Mouse (Mus musculus) A20 (cell line): ENCODE measurements around the gene Coq4.
"Not testable (repeated sequence)": the region's sequence is repeated elsewhere in the genome, so short reads cannot be mapped to it uniquely, and the experiment has no call there.

Source experiments
- DNase-seq: peaks from one replicate; pipeline ENCODE4 v3.0.0-alpha.2; 2011; ENCODE audit warnings: low read depth, low spot score

Coq4 gene

DNA sequence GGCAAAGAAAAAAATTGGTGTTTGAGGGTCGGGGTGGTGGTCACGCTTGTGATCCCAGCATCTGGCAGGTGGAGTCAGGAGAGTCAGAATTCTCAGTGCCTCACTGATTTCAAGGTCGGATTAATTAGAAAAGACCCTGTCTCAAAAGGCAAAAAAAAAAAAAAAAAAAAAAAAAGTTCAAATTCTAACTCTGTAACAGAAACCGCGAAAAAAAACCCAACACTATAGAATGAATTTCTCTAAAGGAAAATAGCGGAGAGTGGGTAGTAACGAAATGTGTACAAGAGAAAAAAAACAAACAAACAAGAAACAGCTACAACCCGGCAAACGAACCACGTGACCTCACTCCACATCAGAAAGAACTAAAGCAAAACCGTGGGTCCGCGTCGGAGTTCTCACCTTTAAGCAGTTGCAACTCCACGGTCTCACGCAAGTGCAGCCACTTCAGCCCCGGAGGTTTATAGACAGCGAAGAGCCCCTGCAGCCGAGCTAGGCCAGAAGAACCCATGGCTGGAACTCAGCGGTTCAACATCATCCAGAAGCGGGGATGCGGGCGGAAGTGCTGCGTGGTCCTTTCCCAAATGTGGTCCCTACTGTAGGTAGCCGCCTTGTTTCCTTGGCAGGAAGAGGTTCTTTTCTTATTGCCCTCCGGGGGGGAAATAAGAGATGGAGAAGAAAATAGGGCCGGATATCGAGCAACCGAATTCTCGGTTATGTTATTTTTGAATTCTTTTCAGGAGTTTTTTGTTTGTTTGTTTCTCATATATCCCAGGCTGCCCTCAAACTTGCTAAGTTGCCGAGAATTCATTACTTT lies at the start of gene Coq4:
Coq4 (plus strand) TSS at position 390 of the 814 bp plus-strand sequence.
- DNase-seq = peak; percentile 95

DNA sequence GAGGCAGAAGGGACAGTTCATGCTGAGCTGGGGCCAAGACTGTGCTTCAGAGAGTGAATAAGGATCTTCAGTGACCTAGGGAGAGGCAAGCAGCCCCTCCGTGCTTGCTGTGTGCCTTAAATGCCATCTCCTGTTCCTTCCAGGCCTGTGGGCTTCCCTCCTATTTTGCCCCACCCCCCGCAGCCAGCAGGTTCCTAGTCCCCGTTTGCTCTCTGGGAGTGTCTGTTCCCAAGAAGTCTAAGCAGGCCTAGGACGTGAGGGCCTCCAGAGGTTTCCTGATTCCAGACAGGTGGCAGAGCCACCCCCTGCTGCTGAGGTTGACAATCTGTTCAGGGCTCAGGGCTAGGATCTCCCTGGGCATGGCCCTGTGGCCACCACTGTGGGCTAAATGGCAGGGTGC lies 48.5 kb upstream of the Coq4 start:
- DNase-seq = no peak

DNA sequence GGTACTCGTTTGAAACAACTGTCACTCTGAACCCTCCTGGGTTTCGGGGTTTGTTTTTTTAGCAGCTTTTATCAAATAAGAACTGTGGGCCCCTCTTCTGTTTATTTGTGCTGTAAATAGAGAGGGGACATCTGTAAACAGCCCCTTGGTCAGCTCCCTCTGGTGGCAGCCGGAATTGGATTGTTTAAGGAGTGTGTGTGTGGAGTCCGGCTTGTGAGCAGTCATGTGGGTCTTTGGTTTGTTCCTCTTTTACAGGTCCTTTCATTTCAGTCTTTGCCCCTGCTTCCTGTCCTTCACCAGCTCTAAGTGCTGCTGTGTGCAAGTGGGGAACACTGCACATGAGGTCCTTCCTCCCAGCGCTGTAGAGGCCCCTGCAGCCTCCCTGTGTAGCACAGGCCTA lies 47.9 kb upstream of the Coq4 start:
- DNase-seq = peak; percentile 89

DNA sequence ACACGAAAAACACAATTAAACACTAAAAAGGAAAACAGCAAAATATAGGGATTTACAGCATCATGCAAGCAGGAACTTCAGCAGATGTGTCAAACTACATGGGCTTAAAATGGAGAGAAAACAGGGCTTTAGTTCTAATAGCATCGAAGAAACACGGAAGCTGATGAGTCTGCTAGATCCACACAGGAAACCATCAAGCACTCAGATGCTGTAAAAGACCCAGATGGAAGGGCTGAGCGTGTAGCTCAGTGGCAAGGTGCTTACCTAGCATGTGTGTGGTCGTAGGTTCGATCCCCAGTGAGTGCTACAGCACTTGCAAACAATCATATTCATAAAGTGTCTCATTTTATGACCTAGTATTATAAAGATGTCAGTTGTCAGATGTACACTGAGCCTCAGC lies 46.1 kb upstream of the Coq4 start:
- no peak for DNase-seq

DNA sequence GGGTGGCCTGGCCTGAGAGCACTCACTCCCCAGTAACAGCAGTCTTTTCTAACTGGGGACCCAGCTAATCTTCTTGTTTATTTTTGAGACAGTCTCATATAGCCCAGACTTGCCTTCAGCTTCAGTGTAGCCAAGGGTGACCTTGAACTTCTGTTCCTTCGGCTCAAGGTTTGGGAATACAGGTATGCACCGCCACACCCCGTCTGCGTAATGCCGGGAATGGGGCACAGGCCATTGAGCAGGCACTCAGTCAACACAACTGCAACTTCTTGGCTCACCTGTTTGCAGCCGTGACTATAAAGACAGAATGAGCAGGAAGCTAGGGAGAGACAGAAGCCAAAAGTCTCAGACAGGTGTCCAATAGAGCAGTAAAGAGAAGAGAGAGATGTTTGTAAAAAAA lies 43.0 kb upstream of the Coq4 start:
- DNase-seq = no peak

DNA sequence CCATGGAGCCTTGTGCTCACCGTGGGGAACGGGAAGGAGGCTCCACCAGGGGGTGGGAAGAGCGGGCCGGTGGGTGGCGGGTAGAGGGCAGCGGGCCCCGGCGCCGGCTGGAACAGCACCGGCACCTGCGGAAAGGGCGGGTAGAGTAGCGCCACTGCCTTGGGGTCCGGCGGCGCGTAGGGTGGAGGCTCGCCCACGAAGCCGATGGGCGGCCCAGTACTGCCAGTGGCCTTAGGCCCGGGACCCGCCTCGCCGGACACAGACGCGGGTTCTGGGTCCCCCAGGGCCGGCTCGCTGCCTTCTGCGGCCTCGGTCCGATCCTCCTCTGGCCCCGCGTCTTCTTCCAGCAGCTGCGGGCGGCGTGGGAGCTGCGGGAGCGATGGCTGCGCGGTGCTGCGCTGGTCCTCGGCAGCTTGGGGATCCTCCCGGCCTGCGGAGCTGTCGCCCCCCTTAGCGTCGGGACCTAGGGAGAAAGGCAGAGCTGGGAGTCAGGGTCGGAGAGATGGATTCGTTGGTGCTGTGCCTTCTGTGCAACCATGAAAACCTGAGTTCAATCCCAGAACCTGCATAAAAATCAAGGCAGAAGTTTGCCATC lies 40.0 kb upstream of the Coq4 start:
- no peak for DNase-seq

DNA sequence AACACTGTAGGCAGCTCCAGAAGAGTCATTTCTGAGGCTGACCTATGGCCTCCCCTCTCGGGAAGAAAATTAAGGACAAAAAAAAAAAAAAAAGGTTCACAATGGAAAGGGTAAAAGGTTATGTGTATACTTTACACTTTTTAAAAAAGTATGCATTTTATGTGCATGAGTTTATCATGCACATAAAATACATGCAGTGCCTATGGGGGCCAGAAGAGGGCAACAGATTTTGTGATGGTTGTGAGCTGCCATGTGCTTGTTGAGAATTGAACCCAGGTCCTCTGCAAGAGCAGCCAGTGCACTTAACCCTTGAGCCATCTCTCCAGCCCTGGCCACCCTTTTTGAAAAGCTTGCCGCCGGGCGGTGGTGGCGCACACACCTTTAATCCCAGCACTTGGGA lies 39.4 kb upstream of the Coq4 start:
- DNase-seq = peak; percentile 56

DNA sequence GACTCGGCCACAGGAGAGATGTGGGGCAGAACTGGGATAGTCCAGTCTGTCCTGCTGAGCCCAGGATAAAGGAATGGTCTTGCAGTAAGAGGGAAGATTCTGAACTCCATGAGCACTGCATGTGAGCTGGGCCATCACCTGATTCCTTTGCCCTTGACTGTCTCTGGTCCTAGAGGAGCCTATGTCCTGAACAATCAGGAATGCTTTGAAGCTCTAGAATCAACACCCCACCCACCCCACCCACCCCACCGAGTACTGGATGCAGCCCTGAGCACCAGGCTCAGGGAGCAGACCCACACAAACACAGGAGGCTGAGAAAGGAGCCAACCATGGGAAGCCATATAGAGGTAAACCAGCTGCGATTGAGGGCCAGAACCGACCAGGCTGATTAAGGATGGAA lies 38.8 kb upstream of the Coq4 start:
- DNase-seq = no peak

DNA sequence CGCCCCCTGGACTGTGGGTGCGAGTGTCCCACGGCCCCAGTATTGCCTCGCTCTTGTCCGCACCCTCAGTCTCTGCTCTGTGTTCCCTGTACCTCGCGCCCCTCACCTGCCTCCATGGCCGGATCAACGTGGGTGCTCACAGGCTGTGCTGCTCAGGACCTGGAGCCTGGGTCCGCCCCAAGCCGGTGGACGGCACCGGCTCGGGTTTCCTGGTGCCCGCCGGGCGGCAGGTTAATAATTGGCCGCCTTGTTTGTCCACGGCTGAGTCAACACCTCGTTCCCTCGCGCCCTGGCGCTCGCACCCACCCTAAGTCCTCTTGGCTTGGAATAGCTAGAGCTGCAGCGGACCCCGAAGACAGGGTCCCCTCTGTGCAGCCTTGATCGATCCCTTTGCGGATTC lies 35.8 kb upstream of the Coq4 start, which contains the start of gene Gm13420:
Gm13420 (minus strand) TSS at position 189 of the 400 bp plus-strand sequence.
- DNase-seq = no peak

DNA sequence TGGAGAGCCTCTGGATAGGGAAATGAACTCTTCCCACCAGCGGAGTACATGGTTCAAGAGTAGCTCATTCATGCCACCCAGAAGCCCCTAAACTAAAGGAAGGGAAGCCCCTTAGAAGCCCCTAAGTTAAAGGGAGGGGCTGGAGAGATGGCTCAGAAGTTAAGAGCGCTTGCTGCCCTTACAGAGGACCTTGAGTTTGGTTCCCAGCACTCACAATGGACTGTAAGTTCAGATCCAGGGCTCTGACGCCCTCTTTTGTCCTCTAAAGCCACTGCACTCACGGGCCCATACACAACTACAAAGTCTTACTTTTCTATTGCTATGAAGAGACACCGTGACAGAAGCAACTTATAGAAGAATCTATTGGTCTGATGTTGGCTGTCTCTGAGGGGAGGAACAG lies 34.9 kb upstream of the Coq4 start:
- no peak for DNase-seq

DNA sequence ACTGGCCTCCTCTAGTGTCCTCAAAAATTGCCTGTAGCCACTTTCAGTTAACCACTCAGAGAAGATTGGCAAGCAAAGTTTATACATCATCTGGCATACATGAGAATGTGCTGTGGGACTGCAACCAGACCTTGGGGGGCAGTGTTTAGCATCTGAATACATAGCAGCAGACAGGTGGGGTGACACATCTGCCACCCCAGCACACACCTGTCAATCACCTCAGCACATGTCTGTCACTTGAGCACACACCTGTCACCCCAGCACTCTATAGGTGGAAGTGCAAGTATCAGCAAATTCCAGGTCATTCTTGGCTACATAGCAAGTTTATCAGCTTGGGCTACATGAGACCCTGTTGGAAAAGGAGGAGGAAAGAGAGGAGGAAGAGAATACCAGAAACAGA lies 31.6 kb upstream of the Coq4 start:
- DNase-seq = peak; percentile 38

DNA sequence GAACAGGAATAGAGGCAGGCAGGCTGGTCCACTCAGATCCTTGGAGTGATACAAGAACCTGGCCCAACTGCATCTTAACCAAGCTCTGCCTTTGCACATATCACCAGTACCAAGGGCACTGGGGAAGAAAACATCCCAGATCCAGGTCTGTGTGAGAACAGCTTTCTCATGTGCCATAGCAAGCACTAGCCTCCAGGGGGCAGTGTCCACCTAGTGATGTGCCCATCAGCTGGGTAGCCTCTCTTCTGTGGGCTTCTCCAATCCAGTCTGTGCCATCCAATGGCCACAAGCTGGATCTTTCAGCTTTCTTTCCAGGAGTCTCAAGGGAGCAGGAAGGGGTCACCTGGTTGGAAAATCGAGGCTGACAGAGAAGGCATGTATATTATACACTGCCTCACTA lies 22.5 kb upstream of the Coq4 start:
- peak; percentile 64 for DNase-seq

DNA sequence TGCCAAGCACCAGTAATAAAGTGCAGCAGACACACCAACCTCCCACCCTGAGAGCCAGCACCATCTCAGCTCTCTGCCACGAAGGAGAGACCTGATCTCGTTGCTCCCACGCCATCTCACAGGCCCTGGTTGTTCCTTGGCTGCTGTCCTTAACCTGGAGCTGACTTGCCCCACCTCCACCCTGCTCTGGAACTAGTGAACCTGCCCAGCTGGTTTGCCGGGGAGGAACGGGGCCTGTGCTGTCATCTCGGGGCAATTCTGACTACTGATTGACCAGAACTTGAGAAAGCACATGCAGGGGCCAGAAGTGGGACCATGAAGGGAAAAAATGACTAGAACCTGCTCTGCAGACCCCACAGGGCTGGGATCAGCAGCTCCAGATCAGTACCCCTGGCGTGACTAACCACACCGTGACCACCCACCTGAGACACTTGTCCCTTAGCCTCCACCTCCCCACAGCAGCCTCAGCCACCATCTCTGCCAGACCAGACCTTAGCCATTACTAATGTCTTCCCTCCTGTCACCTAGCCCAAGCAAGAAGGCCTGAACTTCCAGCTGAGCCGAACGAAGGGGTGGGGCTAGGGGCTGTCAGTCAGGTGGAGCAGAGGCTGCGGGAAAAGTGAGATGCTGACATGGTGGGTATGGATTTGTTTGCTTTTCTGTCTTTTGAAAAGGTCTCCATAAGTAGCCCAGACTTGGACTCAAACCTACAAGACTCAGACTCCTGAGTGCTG lies 19.1 kb upstream of the Coq4 start:
- no peak for DNase-seq

DNA sequence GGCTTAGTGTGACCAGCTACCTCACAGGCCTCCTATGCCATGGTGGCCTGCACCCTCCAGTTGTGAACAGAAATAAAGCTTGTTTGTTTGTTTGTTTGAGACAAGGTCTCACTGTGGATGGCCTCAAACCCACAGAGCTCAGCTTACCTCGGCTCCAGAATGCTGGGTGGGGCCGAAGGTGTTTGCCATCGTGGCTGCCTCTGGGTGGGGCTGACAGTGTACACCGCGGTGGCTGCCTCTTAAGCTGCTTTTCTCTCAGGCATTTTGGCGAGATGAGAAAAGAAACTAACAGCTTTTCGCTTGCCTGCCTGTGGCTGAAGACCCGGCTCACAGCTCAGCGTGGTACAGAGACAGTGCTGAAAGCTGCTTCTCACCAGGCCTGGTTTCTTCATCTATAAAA lies 18.4 kb upstream of the Coq4 start:
- no peak for DNase-seq

DNA sequence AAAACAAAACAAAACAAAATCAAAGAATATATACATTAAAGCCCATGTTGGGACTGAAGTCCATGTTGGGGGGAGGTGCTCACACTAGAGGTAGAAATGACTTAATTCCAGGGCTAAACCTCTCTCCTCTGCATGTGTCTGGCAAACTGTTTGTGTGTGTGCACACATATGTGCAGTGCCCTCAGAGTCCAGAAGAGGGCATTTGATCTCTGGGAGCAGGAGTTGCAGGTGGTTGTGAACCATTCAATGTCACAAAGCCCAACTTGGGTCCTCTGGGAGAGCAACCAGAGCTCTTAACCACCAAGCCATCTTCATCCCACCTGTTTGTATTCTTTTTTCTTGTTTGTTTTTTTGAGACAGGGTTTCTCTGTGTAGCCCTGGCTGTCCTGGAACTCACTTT lies 17.1 kb upstream of the Coq4 start:
- peak; percentile 39 for DNase-seq

DNA sequence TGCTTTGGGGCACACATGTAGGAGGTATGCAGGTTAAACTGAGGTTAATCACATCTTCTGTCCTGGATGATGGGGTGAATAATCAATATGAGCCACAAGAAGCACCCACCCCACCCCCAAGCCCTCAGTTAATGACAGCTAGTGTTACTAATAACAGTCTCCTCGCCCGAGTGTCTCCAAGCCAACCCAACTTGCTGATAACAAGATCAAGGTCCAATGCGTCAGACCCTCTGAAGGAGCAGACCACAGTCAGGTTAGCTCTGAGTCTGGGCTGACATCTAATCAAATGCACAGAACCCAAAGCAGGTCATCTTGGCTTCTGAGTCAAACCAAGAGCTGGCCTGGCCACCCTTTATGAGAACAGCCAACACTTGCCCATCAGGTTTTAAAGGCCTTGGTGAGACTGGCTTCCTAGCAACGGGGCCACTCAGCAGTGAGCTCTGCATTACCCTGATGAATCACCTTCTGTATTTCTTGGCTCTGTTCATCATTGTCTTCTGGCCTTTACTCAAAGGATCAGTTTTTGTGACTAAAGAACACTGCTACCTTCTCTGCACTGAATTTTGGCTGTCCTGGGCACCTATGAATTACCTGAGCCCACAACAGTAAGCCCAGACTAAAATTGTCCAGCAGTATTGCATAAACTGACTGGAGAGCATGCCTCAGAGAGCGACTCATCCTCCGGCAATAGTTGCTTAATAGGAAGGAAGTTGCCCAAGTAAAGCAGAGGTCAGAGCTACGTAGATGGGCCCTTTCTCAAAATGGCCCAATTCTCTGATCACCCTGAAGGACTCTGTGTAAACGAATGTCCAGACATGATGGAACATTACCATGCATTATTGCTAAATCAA lies 15.5 kb upstream of the Coq4 start:
- no peak for DNase-seq

DNA sequence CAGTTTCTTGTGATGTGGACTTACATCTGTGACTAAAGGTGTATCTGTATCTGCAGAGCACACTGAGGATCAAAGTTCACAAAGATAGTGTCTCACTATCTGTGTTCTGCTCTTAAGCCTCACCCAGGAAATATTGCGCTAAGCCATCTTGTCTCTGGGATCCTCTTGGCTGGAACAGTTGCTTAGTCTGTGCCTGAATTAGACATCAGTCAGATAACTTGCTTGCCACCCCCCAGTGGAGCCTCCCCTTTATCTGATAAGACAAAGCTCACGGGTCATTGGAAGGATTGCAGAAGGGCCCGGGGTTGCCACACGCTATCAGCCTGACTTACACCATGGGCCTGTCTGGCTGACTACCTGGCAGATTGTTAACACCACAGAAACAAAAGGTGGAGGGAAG lies 14.0 kb upstream of the Coq4 start:
- no peak for DNase-seq

DNA sequence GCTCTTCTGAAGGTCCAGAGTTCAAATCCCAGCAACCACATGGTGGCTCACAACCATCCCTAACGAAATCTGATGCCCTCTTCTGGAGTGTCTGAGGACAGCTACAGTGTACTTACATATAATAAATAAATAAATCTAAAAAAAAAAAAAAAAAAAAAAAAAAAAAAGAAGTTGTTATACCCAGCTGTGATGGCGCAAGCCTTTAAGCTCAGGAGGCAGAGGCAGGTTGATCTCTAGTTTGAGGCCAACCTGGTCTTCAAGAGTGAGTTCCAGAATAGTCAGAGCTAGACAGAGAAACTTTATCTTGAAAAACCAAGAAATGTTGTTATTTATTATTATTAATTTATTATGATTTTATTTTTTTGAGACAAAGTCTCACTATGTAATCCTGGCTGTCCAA lies 6.0 kb upstream of the Coq4 start:
- DNase-seq = not testable (repeated sequence)

DNA sequence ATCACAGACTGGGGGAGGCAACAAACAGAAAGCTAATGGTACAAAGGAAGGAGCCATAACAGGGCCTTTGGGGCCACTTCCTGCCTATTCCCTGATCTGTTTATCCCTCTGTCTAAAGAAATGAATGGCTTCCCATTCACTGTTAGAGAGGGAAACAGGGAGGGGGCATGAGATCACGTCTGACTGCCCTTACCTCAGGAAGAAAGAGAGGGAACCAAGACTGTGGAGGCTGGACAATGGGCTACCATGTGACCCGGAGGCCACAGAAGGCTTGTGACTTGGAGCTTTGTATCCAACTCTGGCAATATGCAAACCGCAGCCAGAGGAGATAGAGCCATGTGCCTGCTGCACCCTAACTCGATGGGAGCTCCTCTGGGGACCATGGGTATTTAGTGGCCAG lies 3.0 kb upstream of the Coq4 start:
- DNase-seq = no peak

DNA sequence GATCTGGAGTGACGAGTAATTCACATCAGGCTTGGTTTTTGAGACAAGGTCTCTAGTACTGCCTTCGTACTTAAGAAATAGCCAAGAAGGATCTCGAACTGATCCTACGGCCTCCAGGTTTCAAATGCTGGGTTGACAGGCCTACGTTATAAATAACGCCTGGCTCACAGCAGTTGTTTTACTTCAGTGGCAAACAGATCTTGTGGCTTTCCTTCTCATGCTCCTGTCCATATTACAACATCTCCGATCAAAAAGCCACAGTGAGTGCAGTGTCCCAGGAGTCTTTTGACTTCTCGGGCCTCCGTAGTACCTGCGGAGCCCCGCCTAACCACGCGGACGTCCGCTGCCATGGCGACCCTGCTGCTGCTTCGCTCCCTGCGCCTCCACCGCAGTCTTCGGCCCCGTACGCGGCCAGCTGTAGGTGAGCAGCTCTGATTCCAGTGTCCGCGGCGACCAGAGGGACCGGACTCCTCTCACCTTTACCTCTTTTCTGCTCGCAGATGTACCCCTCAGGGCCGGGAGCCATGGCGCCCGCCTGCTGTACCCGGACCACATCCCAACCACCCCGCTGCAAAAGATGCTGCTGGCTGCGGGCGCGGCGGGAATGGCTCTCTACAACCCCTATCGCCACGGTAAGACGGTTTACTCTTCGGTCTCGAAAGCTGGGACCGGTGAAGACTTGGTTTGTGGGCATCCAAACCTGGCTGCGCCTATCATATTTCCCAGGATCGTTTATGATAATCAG lies 816 bp downstream of the Coq4 start, which contains the start of gene Trub2:
Trub2 (minus strand) TSS at position 566 of the 745 bp plus-strand sequence.
- peak; percentile 92 for DNase-seq
